Mouse (Mus musculus) CH12.LX (cell line): ENCODE results near the gene Nrxn3.

Source experiments
- BHLHE40 ChIP-seq: IDR thresholded peaks from 2 replicates; pipeline ENCODE4 v1.6.1; 2011; ENCODE audit warnings: mild to moderate bottlenecking, low read depth, low read length, improper control_type of control experiment
- CTCF ChIP-seq, 2 experiments: IDR thresholded peaks in 1 of 2; conservative IDR thresholded peaks in 1 of 2; 2 replicates each; pipeline ENCODE4 v1.5.1; 2011 to 2012; ENCODE audit warnings: low read depth in 2 of 2, low read length in 2 of 2, improper control_type of control experiment in 1 of 2, inconsistent platforms in 1 of 2, mild to moderate bottlenecking in 1 of 2, moderate library complexity in 1 of 2
- E2F4 ChIP-seq: IDR thresholded peaks from 2 replicates; pipeline ENCODE4 v1.6.1; 2011; ENCODE audit warnings: low read depth, low read length, improper control_type of control experiment; ENCODE audit not compliant: insufficient replicate concordance
- EP300 ChIP-seq: IDR thresholded peaks from 2 replicates; pipeline ENCODE4 v1.6.1; 2011; ENCODE audit warnings: low read length, improper control_type of control experiment
- PAX5 ChIP-seq: IDR thresholded peaks from 2 replicates; pipeline ENCODE4 v1.6.1; 2012; ENCODE audit warnings: low read length, inconsistent platforms, mixed read lengths
- ZC3H11A ChIP-seq: IDR thresholded peaks from 2 replicates; pipeline ENCODE4 v1.6.1; 2012; ENCODE audit warnings: low read depth, mild to moderate bottlenecking, inconsistent platforms, low read length, improper control_type of control experiment
- ZKSCAN1 ChIP-seq: IDR thresholded peaks from 2 replicates; pipeline ENCODE4 v1.6.1; 2012; ENCODE audit warnings: low read depth, inconsistent platforms, low read length, improper control_type of control experiment, borderline replicate concordance

GRCm38 (mm10) chr12:89442323-89443038, 719.8 kb downstream of the Nrxn3 start:
- TF ChIP-seq ZC3H11A (no peak), E2F4 (no peak), EP300 (no peak), ZKSCAN1 (no peak), BHLHE40 (no peak), CTCF (conservative IDR thresholded peaks at IDR 0.05 in 1 of 2, IDR thresholded peaks at IDR 0.05 in 1 of 2; ENCODE audit: low read depth in 2 of 2, low read length in 2 of 2) (no peak), PAX5 (no peak)
